ENCODE assay signal across 15 mouse cellular contexts in genomic region chr8:64613663-64614062, GRCm38 (mm10).
"Had no signal": no experiment of that assay in that cellular context is flagged by ENCODE, and none has a peak within 500 bp of the region (broad histone marks: within the 10 kb centered on the region; RNA-seq: fewer than 3 reads in every experiment).

No protein-coding gene starts in this region.

- DNase-seq: kidney, adult 9 months; left cerebral cortex, postnatal 4 days; liver, postnatal 0 days; lung, embryonic 14.5 days; retina, postnatal 1 day; right cerebral cortex, postnatal 25 days; thymus, adult 18-20 months; thymus, postnatal 36 days had no signal

- H3K27me3 ChIP-seq: limb, embryonic 12.5 days; limb, embryonic 15.5 days; midbrain, embryonic 12.5 days; midbrain, embryonic 15.5 days; neural tube, embryonic 12.5 days; neural tube, embryonic 15.5 days had no signal

- ATAC-seq: liver, postnatal 0 days; lung, postnatal 0 days; midbrain, embryonic 15.5 days had no signal
